ENCODE assay signal across 8 mouse cellular contexts in genomic region chr11:52001341-52001740, GRCm38 (mm10). TPM values are rescaled to one million over a fixed set of nuclear protein-coding genes. Genes with fewer than 3 reads are reported as not detected.
DNase-seq lines count a peak whose midpoint lies in the region; ATAC-seq and TF ChIP-seq lines count a peak whose summit lies in the region.

No protein-coding gene starts in this region.

- intact Hi-C loops in gastrocnemius, adult 2 months (cut with DNase I): loop anchor here (5.0 kb wide), 1 partner anchor 239 kb away; the partner anchor contains the start of genes Sar1b and Sec24a

- DNase-seq in gastrocnemius, adult 2 months: no peak
- DNase-seq in gastrocnemius, adult 8-10 months (ENCODE audit: low spot score in 2 of 2): no peak
- DNase-seq in midbrain, embryonic 10.5 days (ENCODE audit: low spot score): no peak
- DNase-seq in midbrain, embryonic 11.5 days (ENCODE audit: low spot score, missing footprints): no peak
- DNase-seq in Muller cell, postnatal 12 days (ENCODE audit: inconsistent ontology term): no peak
- no peak for DNase-seq in cerebellum, postnatal 4 days (ENCODE audit: low spot score in 2 of 2)

- H3K9ac ChIP-seq in midbrain, embryonic 11.5 days (ENCODE audit: low read length): no peak overlapping the region
- peak overlapping the region; percentile 49; the same call in 1 of the 2 replicates for H3K9ac ChIP-seq in intestine, embryonic 16.5 days (ENCODE audit: low read depth, low read length)
- peak overlapping the region; percentile 44; the same call in 1 of the 2 replicates for H3K9ac ChIP-seq in neural tube, embryonic 15.5 days (replicated peaks)

- H3K4me3 ChIP-seq in gastrocnemius, adult 2 months: peak overlapping the region; percentile 99
- peak overlapping the region; percentile 98; the same call in 1 of the 2 replicates for H3K4me3 ChIP-seq in midbrain, embryonic 10.5 days
- no peak overlapping the region for H3K4me3 ChIP-seq in midbrain, embryonic 11.5 days (ENCODE audit: low read depth, low read length)
- H3K4me3 ChIP-seq in intestine, embryonic 16.5 days (ENCODE audit: low read length): no peak overlapping the region
- peak overlapping the region; percentile 98 for H3K4me3 ChIP-seq in neural tube, embryonic 15.5 days (replicated peaks)

- no peaks in the 10 kb centered on the region for H3K27me3 ChIP-seq in midbrain, embryonic 10.5 days (ENCODE audit: low read depth, poor library complexity, severe bottlenecking)
- no peaks in the 10 kb centered on the region for H3K27me3 ChIP-seq in midbrain, embryonic 11.5 days (ENCODE audit: control insufficient read depth, insufficient read depth, low read length)
- H3K27me3 ChIP-seq in intestine, embryonic 16.5 days (replicated peaks; ENCODE audit: control insufficient read depth, insufficient read depth, low read length): no peaks in the 10 kb centered on the region
- H3K27me3 ChIP-seq in neural tube, embryonic 15.5 days (replicated peaks): no peaks in the 10 kb centered on the region

- no peaks in the 10 kb centered on the region for H3K9me3 ChIP-seq in midbrain, embryonic 10.5 days (replicated peaks)
- H3K9me3 ChIP-seq in midbrain, embryonic 11.5 days (ENCODE audit: control insufficient read depth, low read length): no peaks in the 10 kb centered on the region
- no peaks in the 10 kb centered on the region for H3K9me3 ChIP-seq in intestine, embryonic 16.5 days (ENCODE audit: control insufficient read depth, low read length)
- H3K9me3 ChIP-seq in neural tube, embryonic 15.5 days (replicated peaks): no peaks in the 10 kb centered on the region

- H3K36me3 ChIP-seq in midbrain, embryonic 10.5 days: peaks cover 18% of the 10 kb centered on the region
- peaks cover 7% of the 10 kb centered on the region; the same call in 1 of the 2 replicates for H3K36me3 ChIP-seq in midbrain, embryonic 11.5 days (ENCODE audit: control insufficient read depth, insufficient read depth, low read length)
- H3K36me3 ChIP-seq in intestine, embryonic 16.5 days (ENCODE audit: control insufficient read depth, insufficient read depth, low read length): peaks cover 10% of the 10 kb centered on the region
- peaks cover 9% of the 10 kb centered on the region for H3K36me3 ChIP-seq in neural tube, embryonic 15.5 days

- no peak for TF ChIP-seq CTCF in gastrocnemius, adult 2 months (IDR thresholded peaks at IDR 0.05)

- 80% methylated on average over 10 of the region's 10 CpGs for WGBS in midbrain, embryonic 10.5 days
- WGBS in midbrain, embryonic 11.5 days: 77% methylated on average over 10 of the region's 10 CpGs
- 71% methylated on average over 10 of the region's 10 CpGs for WGBS in intestine, embryonic 16.5 days
- 71% methylated on average over 10 of the region's 10 CpGs for WGBS in neural tube, embryonic 15.5 days

- no peak overlapping the region for H3K4me2 ChIP-seq in midbrain, embryonic 11.5 days
- peak overlapping the region; percentile 48 for H3K4me2 ChIP-seq in intestine, embryonic 16.5 days (ENCODE audit: low read depth, low read length)
- H3K4me2 ChIP-seq in neural tube, embryonic 15.5 days: peak overlapping the region; percentile 94

- H3K4me1 ChIP-seq in midbrain, embryonic 10.5 days: peaks cover 62% of the 10 kb centered on the region
- H3K4me1 ChIP-seq in midbrain, embryonic 11.5 days (ENCODE audit: control insufficient read depth, insufficient read depth, low read length): peaks cover 12% of the 10 kb centered on the region
- H3K4me1 ChIP-seq in intestine, embryonic 16.5 days (ENCODE audit: control insufficient read depth, insufficient read depth, low read length): peaks cover 30% of the 10 kb centered on the region
- H3K4me1 ChIP-seq in neural tube, embryonic 15.5 days: peaks cover 55% of the 10 kb centered on the region

- peak overlapping the region; percentile 100 for H3K27ac ChIP-seq in gastrocnemius, adult 2 months
- peak overlapping the region; percentile 98 for H3K27ac ChIP-seq in midbrain, embryonic 10.5 days (replicated peaks)
- no peak overlapping the region for H3K27ac ChIP-seq in midbrain, embryonic 11.5 days (ENCODE audit: low read depth, low read length)
- no peak overlapping the region; the same call in none of the 2 replicates for H3K27ac ChIP-seq in intestine, embryonic 16.5 days (ENCODE audit: low read length)
- H3K27ac ChIP-seq in neural tube, embryonic 15.5 days (replicated peaks): peak overlapping the region; percentile 99

- no peak for ATAC-seq in midbrain, embryonic 11.5 days (ENCODE audit: low FRiP score)
- no peak for ATAC-seq in intestine, embryonic 16.5 days
- no peak for ATAC-seq in neural tube, embryonic 15.5 days (ENCODE audit: low FRiP score)

RNA-seq across cellular contexts. Expression of gene Ube2b, which starts 0.8 kb away (rescaled TPM):
- 100 to 1,000 TPM; 519 to 559 TPM for total RNA-seq in gastrocnemius, adult 2 months (2021)
- 100 to 1,000 TPM; 518 to 669 (median 555) TPM for total RNA-seq in gastrocnemius, adult 8-10 months (2022)
- polyA plus RNA-seq in midbrain, embryonic 10.5 days (2016; fragmentation: Nextera tagmentation; extraction: Ambion mirVana): 202 and 209 TPM in 2 replicates
- polyA plus RNA-seq in midbrain, embryonic 11.5 days (2014; fragmentation: Nextera tagmentation; extraction: Ambion mirVana): 192 and 214 TPM in 2 replicates
- 185 and 201 TPM in 2 replicates for polyA plus RNA-seq in intestine, embryonic 16.5 days (2015; fragmentation: Nextera tagmentation; extraction: Ambion mirVana)
- 220 and 226 TPM in 2 replicates for polyA plus RNA-seq in neural tube, embryonic 15.5 days (2015; fragmentation: Nextera tagmentation; extraction: Ambion mirVana)

RNA-seq across cellular contexts. Expression of gene Cdkl3, which starts 2.7 kb away (rescaled TPM):
- total RNA-seq in gastrocnemius, adult 2 months (2021): 1 to 10 TPM; 1.5 to 3.2 TPM
- total RNA-seq in gastrocnemius, adult 8-10 months (2022): 1 to 10 TPM; 2.6 to 5.9 (median 3.0) TPM
- 9.5 and 13.3 TPM in 2 replicates for polyA plus RNA-seq in midbrain, embryonic 10.5 days (2016; fragmentation: Nextera tagmentation; extraction: Ambion mirVana)
- 11.0 and 16.6 TPM in 2 replicates for polyA plus RNA-seq in midbrain, embryonic 11.5 days (2014; fragmentation: Nextera tagmentation; extraction: Ambion mirVana)
- 4.2 and 6.0 TPM in 2 replicates for polyA plus RNA-seq in intestine, embryonic 16.5 days (2015; fragmentation: Nextera tagmentation; extraction: Ambion mirVana)
- 21.1 and 27.4 TPM in 2 replicates for polyA plus RNA-seq in neural tube, embryonic 15.5 days (2015; fragmentation: Nextera tagmentation; extraction: Ambion mirVana)

RNA-seq across cellular contexts. Expression of gene Cdkn2aipnl, which starts 33.9 kb away (rescaled TPM):
- total RNA-seq in gastrocnemius, adult 2 months (2021): 10 to 100 TPM; 16.9 to 30.0 TPM
- 10 to 100 TPM; 26.1 to 41.4 (median 30.0) TPM for total RNA-seq in gastrocnemius, adult 8-10 months (2022)
- 141 and 142 TPM in 2 replicates for polyA plus RNA-seq in midbrain, embryonic 10.5 days (2016; fragmentation: Nextera tagmentation; extraction: Ambion mirVana)
- 141 and 142 TPM in 2 replicates for polyA plus RNA-seq in midbrain, embryonic 11.5 days (2014; fragmentation: Nextera tagmentation; extraction: Ambion mirVana)
- polyA plus RNA-seq in intestine, embryonic 16.5 days (2015; fragmentation: Nextera tagmentation; extraction: Ambion mirVana): 81.5 and 87.0 TPM in 2 replicates
- polyA plus RNA-seq in neural tube, embryonic 15.5 days (2015; fragmentation: Nextera tagmentation; extraction: Ambion mirVana): 124 and 129 TPM in 2 replicates

Comparison
In these comparisons a context has a peak if more than half of its experiments do, and no peak if none do; other contexts are left out.
1. H3K27ac ChIP-seq: peak in gastrocnemius, adult 2 months (single experiment), midbrain, embryonic 10.5 days (single experiment) and neural tube, embryonic 15.5 days (single experiment); none in midbrain, embryonic 11.5 days (single experiment) and intestine, embryonic 16.5 days (single experiment).
2. H3K4me3 ChIP-seq: peak in gastrocnemius, adult 2 months (single experiment), midbrain, embryonic 10.5 days (single experiment) and neural tube, embryonic 15.5 days (single experiment); none in midbrain, embryonic 11.5 days (single experiment) and intestine, embryonic 16.5 days (single experiment).